Mouse (Mus musculus) liver, embryonic 14.5 days (tissue): Measurements from ENCODE around the gene Castor1.

ENCODE experiments used
- CTCF ChIP-seq: IDR thresholded peaks from 2 replicates; pipeline ENCODE4 v1.5.1; 2016; ENCODE audit warnings: antibody characterized with exemption, low read depth, control low read depth
- EP300 ChIP-seq: IDR thresholded peaks from 2 replicates; pipeline ENCODE4 v1.6.1; 2016; ENCODE audit warnings: antibody characterized with exemption, low read depth

DNA sequence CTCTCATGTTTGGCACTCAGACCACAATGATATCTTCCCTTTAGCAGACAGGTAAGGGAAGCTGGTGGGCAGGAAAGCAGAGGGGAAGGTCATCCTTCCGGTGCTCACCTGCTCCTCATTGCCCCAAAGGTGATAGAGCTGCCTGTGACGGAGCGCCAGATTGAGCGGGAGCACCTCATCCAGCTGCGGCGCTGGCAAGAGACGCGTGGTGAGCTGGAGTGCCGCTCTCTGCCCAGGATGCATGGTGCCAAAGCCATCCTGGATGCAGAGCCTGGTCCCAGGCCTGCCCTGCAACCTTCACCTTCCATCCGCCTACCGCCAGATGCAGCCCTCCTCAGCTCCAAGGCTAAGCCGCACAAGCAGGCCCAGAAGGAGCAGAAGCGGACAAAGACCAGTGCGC lies 3.5 kb upstream of the Castor1 start:
- TF ChIP-seq CTCF (no peak), EP300 (no peak)
